Mouse (Mus musculus): ENCODE measurements around the gene Crybg3.
"Not testable (repeated sequence)": the region's sequence is repeated elsewhere in the genome, so short reads cannot be mapped to it uniquely, and the experiment has no call there.

Crybg3 gene

DNA sequence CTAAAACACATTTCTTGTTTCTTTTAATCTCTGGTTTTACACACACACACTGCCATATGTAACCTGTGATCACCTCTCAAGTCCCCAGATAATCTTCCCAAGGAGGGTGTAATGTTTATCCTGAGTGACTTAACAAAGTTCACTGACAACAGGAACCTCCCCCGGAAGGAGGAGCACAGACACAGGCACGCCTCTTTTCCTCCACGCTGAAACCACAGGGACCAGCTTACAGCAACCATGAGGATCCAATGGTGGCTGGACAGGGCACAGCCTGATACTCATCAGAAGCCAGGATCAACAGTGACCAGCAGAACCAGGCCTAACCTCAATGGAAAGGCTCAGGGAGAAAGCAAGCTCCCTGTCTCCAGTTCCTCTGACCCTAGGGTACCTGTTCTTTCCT, 68.2 kb downstream of the Crybg3 start:
- DNase-seq (ENCODE audit: low read depth, low spot score), result no peak

DNA sequence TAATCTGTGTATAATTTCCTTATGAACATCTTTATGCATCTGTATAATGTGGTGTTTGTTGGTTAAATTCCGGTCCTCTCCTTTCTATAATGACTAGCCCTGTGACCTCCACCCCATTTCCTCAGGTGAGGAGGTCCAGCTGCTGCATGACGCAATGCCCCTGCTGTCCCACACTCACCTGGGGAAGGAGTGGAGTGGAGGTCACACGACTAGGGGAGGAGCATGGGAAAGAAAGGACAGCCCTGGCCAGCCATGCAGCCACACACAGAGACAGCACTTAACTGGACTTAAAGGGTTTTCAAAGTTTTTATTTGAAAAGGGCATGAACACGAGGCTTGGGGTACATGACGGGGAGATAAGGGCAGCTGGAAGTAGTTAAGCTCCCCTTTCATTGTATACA, 69.5 kb downstream of the Crybg3 start:
- DNase-seq (ENCODE audit: low read depth, low spot score), result no peak

- DNase-seq (ENCODE audit: low read depth, low spot score), result no peak
Measured at GRCm38 (mm10) chr16:59529570-59529969, 71.2 kb downstream of the Crybg3 start.

DNA sequence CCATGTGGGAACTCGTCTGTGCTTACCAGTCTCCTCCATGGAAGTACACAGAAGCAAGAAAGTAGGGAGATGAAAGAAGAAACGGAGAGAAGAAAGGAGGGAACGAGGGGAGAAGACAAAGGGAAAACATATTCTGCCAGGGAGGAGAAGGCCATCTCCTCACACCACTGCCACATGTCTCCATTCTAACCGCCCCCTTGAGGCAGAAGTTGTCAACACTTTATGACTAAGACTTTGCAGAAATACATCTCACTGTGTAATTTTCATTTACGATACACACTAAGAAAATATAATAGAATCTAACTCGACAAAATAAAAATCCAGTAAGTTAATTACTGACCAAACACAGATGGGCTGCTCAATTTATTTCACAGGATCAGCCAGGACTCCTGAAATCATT, 73.8 kb downstream of the Crybg3 start:
- DNase-seq (ENCODE audit: low read depth, low spot score), result no peak

DNA sequence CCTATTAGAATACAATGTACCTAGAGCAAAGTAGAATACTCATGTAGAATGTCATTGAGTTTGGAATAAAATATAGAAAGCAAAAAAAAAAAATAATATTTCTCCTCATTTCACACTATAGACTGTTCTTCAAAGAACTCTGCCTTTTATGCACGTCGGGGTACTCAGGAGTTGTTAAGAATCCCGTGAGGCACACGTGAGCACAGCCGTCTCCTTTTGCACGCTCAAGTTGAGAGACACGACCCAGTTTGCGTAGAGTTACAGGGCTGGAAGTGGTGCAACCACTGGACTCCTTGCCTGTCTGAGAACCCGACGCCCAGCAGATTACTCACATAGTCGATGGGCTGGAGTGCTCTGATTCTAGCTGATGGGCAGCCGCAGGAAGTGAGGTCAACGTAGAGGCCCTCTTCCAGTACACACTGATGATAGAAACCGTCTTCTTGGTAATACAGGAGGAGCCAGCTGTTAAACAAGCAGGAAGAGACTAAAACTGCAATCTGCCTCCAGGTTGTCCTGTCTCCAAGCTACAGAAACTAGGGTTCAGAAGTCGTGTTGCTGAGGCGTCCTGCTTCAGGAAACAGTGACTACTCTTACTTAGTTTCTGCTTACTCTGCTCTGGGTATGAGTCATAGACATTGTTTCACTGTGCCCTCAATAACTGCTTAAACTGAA, 78.9 kb downstream of the Crybg3 start:
- DNase-seq (ENCODE audit: low read depth, low spot score), result no peak

DNA sequence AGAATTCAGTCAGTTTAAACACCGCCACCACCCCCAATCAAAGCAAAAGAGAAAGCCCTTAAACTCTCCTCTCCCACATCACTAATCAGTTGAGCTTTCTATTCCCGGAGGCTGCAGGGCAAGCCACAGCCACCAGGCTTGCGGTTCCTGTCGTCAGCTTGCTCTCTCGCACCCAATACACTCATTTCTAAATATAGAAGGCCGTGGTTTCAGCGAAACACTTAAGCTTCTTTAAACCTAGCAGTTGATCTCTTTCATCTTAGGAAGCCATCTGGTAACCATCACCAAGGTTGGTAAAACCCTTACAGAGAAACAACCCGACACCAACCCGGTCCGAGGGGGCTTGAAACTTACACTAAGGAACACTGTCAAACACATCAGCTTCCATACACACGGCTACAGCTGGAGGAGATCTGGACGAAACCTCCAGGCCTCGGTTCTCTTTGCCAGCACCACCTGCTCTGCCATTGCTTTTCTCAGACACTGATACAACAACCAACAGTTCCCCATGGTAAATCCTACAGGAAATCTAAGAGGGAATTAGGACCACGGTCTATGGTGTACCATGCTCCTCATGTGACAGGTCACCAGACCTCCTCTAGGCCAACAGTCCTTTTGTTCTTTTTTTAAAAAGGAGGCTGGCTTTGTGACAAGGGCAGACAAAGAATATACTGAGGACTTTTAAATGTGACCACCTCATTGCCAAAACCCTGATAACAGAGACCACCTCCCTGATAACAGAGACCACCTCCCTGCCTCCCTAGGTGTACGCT, 83.1 kb downstream of the Crybg3 start:
- peak; percentile 81 for DNase-seq (ENCODE audit: low read depth, low spot score)

- DNase-seq (ENCODE audit: low read depth, low spot score), result no peak
Measured at GRCm38 (mm10) chr16:59516965-59517364, 83.8 kb downstream of the Crybg3 start.

GRCm38 (mm10) chr16:59515169-59515568, 85.6 kb downstream of the Crybg3 start:
- no peak for DNase-seq (ENCODE audit: low read depth, low spot score)

DNA sequence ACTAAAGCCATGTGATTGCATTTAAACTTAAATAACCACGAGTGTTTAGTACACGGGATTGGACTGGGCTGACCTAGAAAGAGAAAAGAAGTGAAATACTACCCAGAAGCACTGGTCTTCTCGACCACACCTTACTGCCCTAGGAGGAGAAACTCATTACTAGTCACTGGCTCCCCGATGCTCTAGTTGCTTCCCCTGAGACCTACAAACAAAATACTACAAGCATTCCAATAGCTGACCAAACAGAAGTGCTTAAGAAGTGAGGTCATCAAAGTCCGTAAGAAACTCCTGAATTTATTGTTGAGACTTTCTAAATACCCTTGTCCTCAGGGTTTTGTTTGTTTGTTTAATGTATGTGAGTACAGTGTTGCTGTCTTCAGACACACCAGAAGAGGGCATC, 90.9 kb downstream of the Crybg3 start:
- no peak for DNase-seq (ENCODE audit: low read depth, low spot score)

DNA sequence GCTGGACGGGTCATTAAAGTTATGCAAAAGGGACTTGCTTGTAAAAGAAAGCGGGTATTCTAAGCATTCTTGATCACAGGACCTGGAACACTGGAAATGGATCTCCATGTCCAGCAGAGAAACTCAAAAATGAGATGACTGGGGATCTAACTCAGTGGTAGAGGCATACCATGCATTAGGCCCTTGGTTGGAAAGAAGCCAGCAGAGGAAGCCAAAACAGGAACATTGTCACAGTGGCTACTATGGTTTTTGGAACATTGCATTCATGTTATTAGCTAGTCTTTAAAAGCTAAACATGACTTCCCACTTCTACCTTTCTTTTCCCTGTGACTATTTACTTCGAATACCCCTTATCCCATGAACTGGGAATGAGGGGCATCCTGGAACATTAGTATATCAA, 101.6 kb downstream of the Crybg3 start:
- no peak for DNase-seq (ENCODE audit: low read depth, low spot score)

- DNase-seq (ENCODE audit: low read depth, low spot score), result no peak
Measured at GRCm38 (mm10) chr16:59497947-59498346, 102.8 kb downstream of the Crybg3 start.

- no peak for DNase-seq (ENCODE audit: low read depth, low spot score)
Measured at GRCm38 (mm10) chr16:59493199-59493598, 107.6 kb downstream of the Crybg3 start.

DNA sequence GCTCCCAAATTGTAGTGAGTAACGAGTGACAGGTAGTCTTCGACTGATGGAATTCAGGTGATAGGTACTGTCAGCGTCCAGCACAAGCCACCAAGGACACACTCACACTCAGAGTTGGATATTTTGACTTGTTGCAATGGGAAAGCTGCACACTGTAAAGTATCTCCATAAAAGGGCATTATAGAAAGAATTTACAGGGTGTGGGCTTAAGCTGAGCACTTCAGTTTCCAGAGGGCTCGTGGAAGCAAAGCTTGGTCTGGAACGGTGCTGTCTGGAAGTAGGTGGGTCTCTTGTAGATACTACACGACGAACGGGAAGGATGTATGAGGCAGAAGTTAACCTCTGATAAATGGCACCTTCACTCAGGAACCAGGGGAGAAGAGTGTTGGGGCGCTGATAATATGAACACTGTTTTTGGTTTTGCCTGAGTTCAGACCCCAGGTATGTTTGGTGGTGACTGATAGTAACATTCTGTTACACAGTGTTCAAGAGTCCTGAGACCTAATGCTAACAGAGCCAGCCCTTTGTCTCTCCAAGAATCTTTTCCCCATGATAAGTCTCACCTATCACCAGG, 112.7 kb downstream of the Crybg3 start:
- DNase-seq (ENCODE audit: low read depth, low spot score), result no peak

DNA sequence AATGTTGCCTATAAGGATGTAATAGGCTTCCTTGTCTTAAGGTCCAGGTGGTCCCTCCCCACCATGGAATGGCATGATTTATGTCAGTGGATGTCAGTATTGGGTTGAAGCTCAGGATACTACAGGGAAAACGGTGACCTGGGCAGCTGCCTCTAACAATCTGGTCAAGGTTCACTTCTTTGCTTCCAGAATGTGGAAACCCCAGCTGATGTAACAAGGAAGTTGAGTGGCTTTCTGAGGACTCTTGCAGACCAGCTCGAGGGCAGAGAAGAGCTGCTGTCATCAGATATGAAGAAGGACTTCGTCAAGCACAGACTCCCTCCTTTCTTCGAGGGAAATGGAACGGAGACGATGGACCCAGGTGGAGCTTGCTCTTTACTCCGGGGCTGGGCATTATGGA, 113.5 kb downstream of the Crybg3 start:
- no peak for DNase-seq (ENCODE audit: low read depth, low spot score)

DNA sequence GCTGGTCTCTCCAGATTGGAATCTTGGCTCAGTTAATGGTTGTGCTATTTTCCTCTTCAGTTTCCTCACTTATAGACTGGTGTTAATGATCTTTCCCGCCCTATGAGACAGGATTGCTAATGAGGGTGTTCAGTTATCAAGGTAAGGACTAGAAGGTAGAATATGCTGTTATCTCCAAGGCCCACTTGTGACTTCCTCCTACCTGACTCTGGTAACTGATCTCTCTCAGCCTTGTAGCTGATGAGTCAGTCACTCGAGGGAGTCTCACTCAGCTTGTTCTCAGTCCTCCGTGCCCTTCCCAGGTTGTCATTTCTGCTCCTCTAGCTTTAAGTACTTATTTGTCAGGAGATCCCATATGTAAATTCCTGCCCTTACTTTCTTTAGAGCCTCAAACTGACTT, 122.8 kb downstream of the Crybg3 start:
- no peak for DNase-seq (ENCODE audit: low read depth, low spot score)

DNA sequence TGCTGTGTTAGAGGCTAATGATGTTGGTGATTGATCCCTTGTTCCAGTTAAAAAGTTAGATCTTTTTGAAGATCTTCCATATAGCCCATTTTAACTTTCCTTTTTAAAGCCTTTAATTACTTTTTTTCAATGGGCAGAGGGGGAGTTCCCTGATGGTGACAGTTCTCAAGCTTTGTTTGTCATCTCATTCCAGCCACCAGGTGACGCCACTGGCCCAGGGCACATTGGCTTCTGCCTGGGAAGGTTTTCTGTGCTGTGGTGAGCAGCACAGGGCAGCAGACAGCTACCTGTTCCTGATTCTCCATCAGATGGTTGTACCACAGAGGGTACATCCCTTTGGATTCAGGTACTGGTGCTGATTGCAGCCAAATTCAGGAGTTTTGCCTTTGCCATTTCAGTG, 126.0 kb downstream of the Crybg3 start:
- DNase-seq (ENCODE audit: low read depth, low spot score), result peak; percentile 51

- DNase-seq (ENCODE audit: low read depth, low spot score), result no peak
Measured at GRCm38 (mm10) chr16:59472546-59472945, 128.2 kb downstream of the Crybg3 start.

- peak; percentile 68 for DNase-seq (ENCODE audit: low read depth, low spot score)
Measured at GRCm38 (mm10) chr16:59471637-59472278, 129.0 kb downstream of the Crybg3 start, which contains the start of gene Riox2. TSS of gene Riox2 (plus strand) at chr16:59471775.

GRCm38 (mm10) chr16:59469846-59470245, 130.9 kb downstream of the Crybg3 start:
- DNase-seq (ENCODE audit: low read depth, low spot score), result no peak

DNA sequence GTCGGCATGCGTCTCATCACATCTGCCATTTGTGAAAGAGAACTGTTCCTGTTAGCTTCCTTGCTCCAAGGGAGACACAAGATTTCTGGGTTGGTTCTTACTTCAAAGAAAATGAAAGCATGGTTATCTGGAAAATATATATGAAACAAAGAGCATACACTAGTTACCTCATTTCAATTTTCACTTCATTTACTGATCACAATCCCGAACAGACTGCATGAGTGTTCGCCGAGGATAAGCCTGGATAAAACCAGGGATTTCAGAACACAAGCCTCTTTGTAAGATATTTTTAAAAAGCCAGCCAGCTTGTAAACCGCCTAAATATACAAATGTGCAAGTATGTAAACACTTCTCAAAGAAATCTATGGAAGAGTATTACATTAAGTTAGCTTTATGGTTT, 136.8 kb downstream of the Crybg3 start:
- no peak for DNase-seq (ENCODE audit: low read depth, low spot score)

DNA sequence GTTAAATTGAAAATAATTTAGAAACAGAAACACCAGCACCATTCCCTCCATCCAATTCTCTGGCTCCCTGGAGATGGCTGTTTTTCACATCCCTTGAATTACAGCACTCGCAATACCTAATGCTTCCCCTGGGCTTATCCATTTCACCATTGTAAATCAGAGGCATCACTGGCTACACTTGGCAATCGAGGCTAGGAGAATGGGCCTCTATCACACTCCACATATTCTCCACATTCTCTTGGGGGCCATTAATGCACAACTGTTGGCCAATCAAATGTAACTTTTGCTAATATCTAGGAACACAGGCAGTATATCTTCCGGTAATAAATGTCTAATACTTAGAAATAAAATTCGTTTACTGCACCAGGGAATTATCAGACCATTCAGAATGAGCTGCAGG, 137.2 kb downstream of the Crybg3 start:
- no peak for DNase-seq (ENCODE audit: low read depth, low spot score)

DNA sequence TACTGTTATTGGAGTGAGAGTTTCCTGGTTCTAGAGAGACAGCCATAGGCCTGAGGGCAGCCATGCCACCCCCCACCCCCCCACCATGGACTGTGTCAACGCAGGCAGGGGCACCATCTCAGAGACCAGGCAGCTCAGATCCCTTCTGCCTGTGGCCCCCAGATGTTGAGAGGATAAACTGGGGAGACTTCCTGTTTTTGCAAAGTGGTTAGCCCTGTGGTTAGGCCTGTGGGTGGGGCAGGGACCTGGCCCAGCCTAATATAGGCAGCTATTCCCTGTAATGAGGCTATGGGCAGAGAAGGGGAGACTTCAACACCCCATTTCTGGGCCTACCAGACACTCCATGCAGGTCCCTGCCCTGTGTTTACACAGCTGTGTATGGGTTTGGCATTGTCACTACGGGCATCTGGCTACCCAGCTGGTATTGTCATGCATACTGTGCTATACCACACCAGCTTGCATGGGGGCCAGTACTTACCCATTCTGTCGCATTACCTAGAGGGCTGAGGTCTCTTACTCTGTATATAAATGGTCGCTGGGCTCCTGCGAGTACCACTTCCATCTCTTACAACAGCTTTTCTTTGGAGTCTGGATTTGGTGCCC, 141.4 kb downstream of the Crybg3 start:
- not testable (repeated sequence) for DNase-seq (ENCODE audit: low read depth, low spot score)

All from forelimb bud, embryonic 11.5 days (tissue).